Mouse (Mus musculus): ENCODE measurements around the gene Abcb8.

GRCm38 (mm10) chr5:24425421-24426036, 32.1 kb downstream of the Abcb8 start:
- no peak for TF ChIP-seq GATA1 (IDR thresholded peaks at IDR 0.05; ENCODE audit: borderline replicate concordance, low read length)
- TF ChIP-seq FLI1 (IDR thresholded peaks at IDR 0.05; ENCODE audit: low read length), result no peak

Measured in megakaryocyte, embryonic 14.5 days (primary cell).